ENCODE assay signal across 25 mouse cellular contexts in the genomic region with DNA sequence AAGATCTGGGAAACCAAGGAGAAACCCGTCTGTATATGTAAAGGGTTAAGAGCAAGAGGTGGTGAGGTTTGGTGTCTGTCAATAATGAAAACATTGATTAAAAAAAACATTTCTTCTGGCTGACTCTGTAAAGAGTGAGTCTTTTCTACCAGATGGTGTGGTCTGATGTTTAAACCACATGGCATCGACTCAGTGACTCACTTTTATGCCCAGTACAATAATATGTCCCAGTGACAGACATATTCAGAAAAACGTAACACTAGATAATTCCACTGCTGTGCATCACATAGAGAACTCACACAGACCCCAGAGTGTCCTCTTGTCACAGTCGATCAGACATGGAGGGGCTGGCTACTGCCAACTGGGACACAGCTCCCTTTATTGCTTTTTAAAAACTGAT.
"Had no signal": no experiment of that assay in that cellular context is flagged by ENCODE, and none has a peak within 500 bp of the region (broad histone marks: within the 10 kb centered on the region; RNA-seq: fewer than 3 reads in every experiment).

No protein-coding gene starts in this region.

- ATAC-seq: hindbrain, postnatal 0 days; intestine, embryonic 16.5 days had no signal

- H3K36me3 ChIP-seq: heart, embryonic 13.5 days; heart, embryonic 15.5 days; hindbrain, embryonic 13.5 days; hindbrain, embryonic 15.5 days; kidney, embryonic 15.5 days; limb, embryonic 13.5 days; limb, embryonic 15.5 days had no signal

- H3K4me3 ChIP-seq: heart, adult 2 months; heart, embryonic 13.5 days; heart, embryonic 15.5 days; hindbrain, embryonic 13.5 days; hindbrain, embryonic 15.5 days; kidney, embryonic 15.5 days; limb, embryonic 13.5 days; limb, embryonic 15.5 days had no signal

- H3K9ac ChIP-seq: heart, embryonic 13.5 days; heart, embryonic 15.5 days; hindbrain, embryonic 13.5 days; hindbrain, embryonic 15.5 days; kidney, embryonic 15.5 days; limb, embryonic 13.5 days; limb, embryonic 15.5 days had no signal

- H3K4me1 ChIP-seq: kidney, embryonic 15.5 days; limb, embryonic 13.5 days had no signal

- H3K27ac ChIP-seq: heart, adult 2 months; heart, embryonic 13.5 days; heart, embryonic 15.5 days; hindbrain, embryonic 13.5 days; hindbrain, embryonic 15.5 days; hindbrain, postnatal 0 days; kidney, embryonic 15.5 days; kidney, postnatal 0 days; limb, embryonic 13.5 days; limb, embryonic 15.5 days had no signal

- H3K9me3 ChIP-seq: heart, embryonic 13.5 days; heart, embryonic 15.5 days; hindbrain, embryonic 13.5 days; hindbrain, embryonic 15.5 days; kidney, embryonic 15.5 days; limb, embryonic 13.5 days; limb, embryonic 15.5 days had no signal

- H3K4me2 ChIP-seq: heart, embryonic 11.5 days; heart, embryonic 13.5 days; heart, embryonic 15.5 days; hindbrain, embryonic 13.5 days; hindbrain, embryonic 15.5 days; kidney, embryonic 15.5 days; limb, embryonic 13.5 days; limb, embryonic 15.5 days had no signal

- DNase-seq: gastrocnemius, postnatal 14 days; gastrocnemius, postnatal 36 days; heart, adult 11 months; heart, adult 2 months; heart, postnatal 14 days; heart, postnatal 36 days; kidney, adult 11 months; kidney, adult 2 months; kidney, adult 9 months; kidney, postnatal 14 days; kidney, postnatal 36 days; layer of hippocampus, adult 9-11 months; layer of hippocampus, postnatal 36 days; left cerebral cortex, postnatal 4 days had no signal

- H3K27me3 ChIP-seq: hindbrain, embryonic 15.5 days; kidney, embryonic 15.5 days; limb, embryonic 15.5 days had no signal
